Mouse (Mus musculus) mouse embryonic stem cell (cell line): Measurements from ENCODE around the gene Arhgef3.

Source experiments
- in situ Hi-C, 2 experiments: fragments of 300-500 bp; cut with MboI; formaldehyde crosslinking; loops; 1 replicate in 1 of 2; 3 replicates in 1 of 2; pipeline ENCODE4 v1.14.3; 2019 to 2020; ENCODE audit warnings: low sequenced_read_pairs in 2 of 2, low pct_unique_long_range_greater_than_20kb in 1 of 2, mixed read lengths in 1 of 2; ENCODE audit not compliant: unreplicated experiment in 1 of 2

Gene Arhgef3

DNA sequence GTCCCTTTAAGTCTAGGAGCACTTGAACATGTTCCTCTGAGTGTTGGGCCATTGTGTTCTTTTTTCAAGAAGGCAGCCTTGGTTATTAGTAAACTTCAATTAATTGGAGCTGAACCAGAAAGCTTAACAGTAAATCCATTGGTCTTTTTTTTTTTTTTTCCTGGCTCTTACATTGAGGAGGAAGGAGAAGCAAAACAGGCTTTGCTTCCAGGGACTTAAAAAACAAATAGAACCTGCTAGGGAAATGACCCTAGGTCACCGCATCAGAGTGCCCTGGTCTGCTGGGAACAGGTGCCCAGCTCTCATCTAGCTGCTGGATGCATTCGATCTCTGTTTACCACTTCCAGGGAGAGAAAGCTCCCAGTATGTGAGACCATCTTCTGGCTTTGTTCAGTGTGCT is 227.8 kb downstream of the Arhgef3 start:
- in situ Hi-C loops, result no loop called here

DNA sequence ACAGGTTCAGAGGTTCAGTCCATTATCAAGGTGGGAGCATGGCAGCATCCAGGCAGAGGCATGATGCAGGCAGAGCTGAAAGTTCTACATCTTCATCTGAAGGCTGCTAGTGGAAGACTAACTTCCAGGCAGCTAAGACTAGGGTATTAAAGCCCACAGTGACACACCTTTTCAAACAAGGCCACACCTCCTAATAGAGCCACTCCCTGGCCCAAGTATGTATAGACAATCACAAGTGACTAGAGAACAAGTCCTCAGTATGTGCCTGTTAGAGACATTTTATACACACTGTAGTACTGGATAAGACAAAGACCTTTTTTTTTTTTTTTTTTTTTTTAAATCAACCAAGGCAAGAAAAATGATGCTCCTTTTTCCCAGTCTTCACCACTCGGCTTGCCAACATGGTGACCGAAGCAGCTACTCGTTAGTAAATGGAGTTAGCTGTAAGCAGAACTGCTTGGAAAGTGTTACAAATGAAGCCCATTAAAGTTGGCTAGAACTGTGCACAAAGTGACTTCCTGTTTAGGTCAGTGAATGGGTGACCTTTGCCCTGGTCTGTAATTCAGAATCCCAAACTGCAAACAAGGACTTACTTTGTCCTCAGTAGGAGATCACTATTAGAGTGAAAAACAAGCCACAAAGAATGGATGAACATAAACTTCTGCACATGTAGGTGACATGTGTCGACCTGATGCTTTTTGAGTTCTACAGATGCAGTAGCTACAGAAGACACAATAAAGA is 229.7 kb downstream of the Arhgef3 start:
- in situ Hi-C loops, result no loop called here

DNA sequence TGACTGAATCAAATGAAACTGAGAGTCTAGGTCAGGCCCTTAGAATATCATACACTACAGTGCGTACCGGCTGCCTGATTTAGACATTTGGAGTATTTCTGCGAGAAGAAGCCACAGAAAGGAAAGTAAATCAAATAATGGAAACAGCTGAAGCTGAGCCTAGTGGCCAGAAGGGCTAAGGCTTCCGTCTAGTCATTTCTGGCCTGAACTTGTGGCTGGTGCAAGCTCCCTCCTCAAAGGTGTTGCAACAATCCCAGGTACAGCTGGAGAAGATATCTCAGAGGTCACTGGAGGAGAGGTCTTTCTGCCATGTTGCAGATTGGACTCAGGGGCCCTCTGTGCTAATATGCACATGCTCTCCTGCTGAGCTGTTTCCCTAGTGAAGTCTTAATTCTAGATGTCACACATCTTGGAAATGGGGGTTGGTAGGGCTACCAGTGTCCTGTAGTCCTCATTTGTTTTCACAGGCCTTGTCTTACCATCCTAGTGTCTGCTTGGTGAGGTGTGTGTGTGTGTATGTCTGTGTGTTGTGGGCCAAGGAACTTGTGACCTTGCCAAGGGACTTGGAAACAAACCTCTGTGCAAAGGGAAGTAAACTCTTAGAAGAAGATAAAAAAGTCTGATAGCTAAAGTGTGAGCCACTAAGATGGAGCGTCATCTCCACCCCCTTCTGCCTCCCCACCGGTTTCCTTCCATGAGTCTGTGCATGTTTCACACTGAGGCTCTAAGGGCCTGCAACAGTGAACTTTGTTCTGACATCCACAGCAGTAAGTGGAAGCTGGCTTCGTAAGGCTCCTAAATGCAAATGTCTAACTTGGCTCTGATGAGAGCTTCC is 230.6 kb downstream of the Arhgef3 start:
- in situ Hi-C loops, result no loop called here

DNA sequence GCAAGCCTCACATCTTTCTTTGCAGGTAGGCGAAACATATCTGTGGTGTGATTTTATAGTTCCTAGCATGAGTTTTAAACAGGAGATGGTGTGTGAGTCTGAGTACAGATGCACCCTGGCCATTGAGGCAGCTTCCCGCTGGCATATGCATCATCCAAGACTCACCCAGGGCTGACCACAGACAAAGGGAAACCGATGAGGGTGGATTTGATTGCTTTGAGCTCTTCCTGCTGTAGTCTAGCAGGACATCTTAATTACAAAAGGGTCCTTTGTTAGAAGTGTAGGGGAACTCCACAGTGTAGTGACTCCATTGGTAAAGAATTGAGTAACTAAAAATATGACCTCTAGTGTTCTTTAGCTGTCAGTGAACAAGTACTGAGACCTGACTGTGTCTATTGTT is 232.5 kb downstream of the Arhgef3 start:
- in situ Hi-C loops, result no loop called here

GRCm38 (mm10) chr14:27347666-27348065 is 233.0 kb downstream of the Arhgef3 start:
- in situ Hi-C loops, result no loop called here

- in situ Hi-C loops, result no loop called here
Observed at GRCm38 (mm10) chr14:27348088-27348487, 233.4 kb downstream of the Arhgef3 start.

- in situ Hi-C loops, result no loop called here
Observed at GRCm38 (mm10) chr14:27348656-27349055, 234.0 kb downstream of the Arhgef3 start.

DNA sequence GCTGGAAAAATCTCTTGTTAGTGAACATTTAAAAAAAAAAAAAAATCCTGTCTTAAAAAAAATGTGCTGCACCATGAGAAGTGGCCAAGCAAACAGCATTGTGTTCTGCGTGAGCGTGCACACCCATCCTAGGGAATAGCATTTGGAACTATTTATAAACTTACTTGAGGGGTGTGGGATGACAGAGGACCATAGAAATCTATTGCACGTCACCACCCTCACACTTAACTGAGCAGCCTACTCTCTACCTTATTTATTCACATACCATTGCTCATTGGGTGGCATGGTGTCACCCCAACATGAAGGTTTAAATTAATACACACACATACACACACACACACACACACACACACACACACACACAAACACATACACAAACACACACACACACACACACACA is 234.4 kb downstream of the Arhgef3 start:
- in situ Hi-C loops, result no loop called here

GRCm38 (mm10) chr14:27349828-27350729 is 235.4 kb downstream of the Arhgef3 start:
- in situ Hi-C loops, result loop anchor here in 1 of 2 experiments (5.0 kb wide), 1 partner anchor 52 kb away; no protein-coding TSS in a partner anchor

DNA sequence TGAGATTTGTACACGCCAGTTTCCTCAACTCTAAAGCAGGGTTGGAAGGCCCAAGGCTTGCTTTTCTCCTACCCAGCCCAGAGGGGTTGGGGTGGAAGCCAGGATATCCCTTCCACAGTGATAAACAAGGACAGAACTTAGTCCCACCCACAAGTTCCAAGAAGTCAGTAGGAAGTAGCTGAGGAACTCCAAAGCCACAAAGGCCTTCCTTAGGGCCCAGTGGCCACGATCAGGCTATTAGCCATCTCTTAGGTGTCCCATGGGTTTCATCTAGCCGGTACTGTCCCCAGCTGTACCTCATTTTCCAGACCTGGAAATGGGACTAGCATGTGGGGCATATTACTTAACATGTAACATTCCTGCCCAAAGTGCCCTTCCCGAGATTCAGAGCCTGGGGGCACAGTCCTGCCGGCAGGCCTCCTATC is 236.4 kb downstream of the Arhgef3 start:
- in situ Hi-C loops, result loop anchor here in 1 of 2 experiments (5.0 kb wide), 1 partner anchor 51 kb away; no protein-coding TSS in a partner anchor

- in situ Hi-C loops, result loop anchor here in 1 of 2 experiments (5.0 kb wide), 1 partner anchor 51 kb away; no protein-coding TSS in a partner anchor
Observed at GRCm38 (mm10) chr14:27351476-27352079, 236.9 kb downstream of the Arhgef3 start.

GRCm38 (mm10) chr14:27352470-27352869 is 237.8 kb downstream of the Arhgef3 start:
- in situ Hi-C loops, result loop anchor here in 1 of 2 experiments (5.0 kb wide), 1 partner anchor 50 kb away; no protein-coding TSS in a partner anchor

- in situ Hi-C loops, result no loop called here
Observed at GRCm38 (mm10) chr14:27355151-27355550, 240.5 kb downstream of the Arhgef3 start.

GRCm38 (mm10) chr14:27355937-27356336 is 241.2 kb downstream of the Arhgef3 start:
- in situ Hi-C loops, result no loop called here

- in situ Hi-C loops, result no loop called here
Observed at GRCm38 (mm10) chr14:27357139-27357538, 242.4 kb downstream of the Arhgef3 start.

GRCm38 (mm10) chr14:27358202-27358601 is 243.5 kb downstream of the Arhgef3 start:
- in situ Hi-C loops, result no loop called here

GRCm38 (mm10) chr14:27360849-27361248 is 246.2 kb downstream of the Arhgef3 start:
- in situ Hi-C loops, result no loop called here

- in situ Hi-C loops, result no loop called here
Observed at GRCm38 (mm10) chr14:27361514-27361913, 246.8 kb downstream of the Arhgef3 start.
